Mouse (Mus musculus) left cerebral cortex, adult 18-20 months (tissue): ENCODE data around the gene Ssbp3. TPM values are rescaled to one million over a fixed set of nuclear protein-coding genes. Genes with fewer than 3 reads are reported as not detected.
A peak's percentile ranks its signal among the peaks of the same experiment; 100 is the strongest.

Experiments used
- DNase-seq, 2 experiments: peaks; one replicate each; pipeline ENCODE4 v3.0.0; 2021 to 2022; ENCODE audit warnings: low spot score in 2 of 2, mixed read lengths in 1 of 2
- total RNA-seq, 2 experiments: library from RNA; stranded (reverse); gene quantifications; 2 replicates each; pipeline ENCODE4 v1.2.3; 2021

Gene Ssbp3
- total RNA-seq, 2 experiments from 2014 or later: 190 to 197 TPM

DNA sequence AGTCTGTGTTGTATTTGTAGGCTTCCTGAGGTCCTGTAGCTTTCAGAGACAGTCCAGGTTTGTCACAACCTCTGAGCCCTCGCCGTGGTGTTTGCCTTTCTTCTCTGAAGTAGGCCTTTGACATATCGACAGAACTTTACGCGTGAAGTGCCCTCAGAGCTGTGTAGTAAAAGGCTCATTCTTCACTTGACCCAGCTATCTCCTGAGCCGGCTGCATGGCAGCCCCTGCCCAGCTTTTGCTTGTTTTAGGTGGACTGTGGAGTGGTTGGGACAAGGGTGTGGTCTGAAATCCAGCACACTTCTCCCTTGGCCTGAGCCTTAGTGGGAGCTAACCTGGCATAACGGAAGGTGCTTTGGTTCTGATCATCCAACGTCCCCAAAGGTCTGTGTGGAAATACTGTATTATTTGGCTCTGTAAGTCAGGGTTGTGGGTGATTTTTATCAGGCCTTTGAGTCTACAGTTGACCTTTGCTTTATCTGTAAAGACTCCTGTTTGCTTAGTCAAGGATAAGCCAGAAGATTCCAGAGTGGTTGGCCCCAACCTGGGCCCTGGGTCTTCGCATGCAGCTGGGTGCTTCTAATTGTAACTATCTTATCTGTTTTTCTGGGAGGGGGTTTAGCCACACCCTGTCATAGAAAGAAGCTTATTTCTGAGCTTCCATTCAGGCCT lies 23.4 kb downstream of the Ssbp3 start:
- no peak for DNase-seq

DNA sequence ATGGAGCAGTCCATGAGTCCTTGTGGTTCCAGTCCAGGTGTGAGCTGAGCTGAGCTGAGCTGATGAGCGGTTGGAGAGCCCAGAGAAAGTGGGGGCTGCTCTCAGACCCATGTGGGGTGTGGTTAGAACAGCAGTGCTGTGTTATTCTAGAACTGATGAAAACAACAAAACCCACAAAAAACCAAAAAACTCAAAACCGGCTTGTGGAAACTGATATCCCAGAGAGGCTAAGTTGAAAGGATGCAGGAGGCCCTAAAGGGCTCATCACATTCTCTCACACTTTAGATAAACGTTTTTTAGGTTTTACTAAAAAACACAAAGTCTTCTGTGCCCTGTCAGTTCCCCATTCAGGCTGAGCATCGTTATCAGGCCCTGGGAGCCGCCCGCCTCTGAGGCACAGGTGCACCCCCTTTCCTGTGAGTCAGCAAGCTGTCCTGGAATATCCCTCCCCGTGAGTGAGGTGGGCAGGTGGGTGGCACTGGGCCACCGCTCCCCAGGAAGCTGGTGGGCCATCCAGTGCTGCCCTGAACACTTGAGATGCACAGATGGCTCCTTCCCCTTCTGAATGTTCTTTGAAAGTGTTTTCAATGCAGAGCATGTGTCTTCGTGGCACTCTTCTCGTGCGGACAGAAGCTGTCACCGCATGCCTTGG lies 24.6 kb downstream of the Ssbp3 start:
- DNase-seq: peak; percentile 59 to 66

DNA sequence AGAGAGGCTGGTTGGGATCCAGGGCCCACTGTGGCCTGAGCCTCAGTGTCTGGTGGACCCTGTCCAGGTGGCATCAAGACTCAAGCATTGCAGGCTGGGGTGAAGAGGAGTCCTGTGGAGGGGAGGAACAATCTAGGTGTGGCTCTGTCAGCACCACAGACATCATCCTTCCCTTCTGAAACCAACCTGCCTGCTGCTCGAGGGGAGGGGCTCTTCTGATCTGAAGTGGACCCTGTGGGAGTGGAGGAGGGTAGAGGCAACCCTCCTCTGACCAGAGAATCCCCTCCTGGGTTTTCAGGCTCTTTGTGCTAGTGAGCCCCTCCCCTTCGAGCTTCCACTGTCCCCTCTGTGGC lies 25.1 kb downstream of the Ssbp3 start:
- no peak for DNase-seq

DNA sequence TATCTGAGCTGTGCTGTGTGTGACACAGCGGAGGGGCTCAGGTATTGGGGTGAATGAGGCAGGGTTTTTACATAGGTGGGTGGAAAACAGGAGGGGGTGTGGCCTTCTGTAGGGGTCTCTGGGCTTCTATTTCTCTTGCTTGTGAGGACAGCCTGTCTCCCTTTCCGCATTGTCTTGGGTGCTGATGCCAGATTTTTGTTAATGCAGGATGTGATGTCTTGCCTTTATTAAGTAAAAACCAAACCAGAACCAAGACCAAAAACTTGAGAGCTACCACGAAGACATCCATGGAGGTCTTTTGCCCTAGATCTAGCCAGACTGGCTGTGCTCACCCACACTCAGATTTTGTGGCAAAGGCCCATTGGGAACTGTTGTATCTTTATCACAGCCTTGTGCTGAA lies 25.5 kb downstream of the Ssbp3 start:
- DNase-seq: no peak

DNA sequence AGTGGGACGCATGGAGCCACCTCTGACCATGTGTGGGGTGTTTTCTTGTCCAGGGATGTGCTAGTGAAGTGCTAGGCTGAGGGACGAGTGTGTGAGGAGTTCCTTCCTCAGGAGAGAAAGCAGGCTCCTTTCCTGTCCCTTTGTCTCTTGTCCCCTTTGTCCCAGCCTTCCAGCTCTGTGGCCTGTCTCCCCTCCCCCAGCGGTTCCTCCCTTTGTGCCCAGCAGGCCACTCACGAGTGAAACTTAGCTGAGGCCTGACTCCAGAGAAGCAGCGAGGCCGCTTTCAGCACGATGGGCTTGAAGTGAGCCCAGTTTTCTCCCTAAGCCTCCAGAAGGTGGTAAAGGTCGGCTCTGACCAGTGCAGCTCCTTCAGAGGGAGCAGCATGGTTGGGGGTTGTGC lies 26.2 kb downstream of the Ssbp3 start:
- DNase-seq: no peak

DNA sequence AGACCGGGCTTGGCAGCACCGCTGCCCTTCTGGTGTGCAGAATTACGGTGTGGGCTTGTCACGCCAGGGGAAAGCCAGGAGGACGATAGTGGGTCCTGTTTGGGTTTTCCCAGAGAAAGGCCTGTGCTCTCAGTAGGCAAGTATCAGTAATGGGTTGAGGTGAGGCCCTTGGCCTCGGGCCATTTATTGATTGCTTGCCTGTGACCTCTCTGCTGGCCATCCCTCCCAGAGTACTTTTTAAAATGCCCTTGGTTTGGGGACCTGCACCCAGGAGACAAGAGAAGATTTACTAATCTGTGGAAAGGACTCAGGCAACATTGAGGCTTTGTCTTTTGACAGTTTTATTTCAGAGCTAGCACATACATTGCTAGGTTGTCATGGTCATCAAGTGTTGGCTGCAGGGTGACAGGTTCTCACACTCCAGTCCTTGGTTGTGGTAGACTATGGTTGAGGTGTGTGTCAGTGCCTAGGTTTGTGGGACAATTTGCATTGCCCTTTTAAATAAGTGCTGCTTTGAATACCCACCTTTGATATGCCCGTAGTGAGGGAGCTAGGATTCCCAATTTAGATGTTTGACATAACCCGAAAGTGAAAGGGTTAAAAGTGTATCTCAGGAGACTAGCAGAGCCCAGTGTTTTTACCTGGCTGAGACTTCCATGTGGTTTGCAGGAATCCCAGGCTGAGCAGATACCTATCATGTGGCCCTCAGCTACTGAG lies 28.2 kb downstream of the Ssbp3 start:
- no peak for DNase-seq

DNA sequence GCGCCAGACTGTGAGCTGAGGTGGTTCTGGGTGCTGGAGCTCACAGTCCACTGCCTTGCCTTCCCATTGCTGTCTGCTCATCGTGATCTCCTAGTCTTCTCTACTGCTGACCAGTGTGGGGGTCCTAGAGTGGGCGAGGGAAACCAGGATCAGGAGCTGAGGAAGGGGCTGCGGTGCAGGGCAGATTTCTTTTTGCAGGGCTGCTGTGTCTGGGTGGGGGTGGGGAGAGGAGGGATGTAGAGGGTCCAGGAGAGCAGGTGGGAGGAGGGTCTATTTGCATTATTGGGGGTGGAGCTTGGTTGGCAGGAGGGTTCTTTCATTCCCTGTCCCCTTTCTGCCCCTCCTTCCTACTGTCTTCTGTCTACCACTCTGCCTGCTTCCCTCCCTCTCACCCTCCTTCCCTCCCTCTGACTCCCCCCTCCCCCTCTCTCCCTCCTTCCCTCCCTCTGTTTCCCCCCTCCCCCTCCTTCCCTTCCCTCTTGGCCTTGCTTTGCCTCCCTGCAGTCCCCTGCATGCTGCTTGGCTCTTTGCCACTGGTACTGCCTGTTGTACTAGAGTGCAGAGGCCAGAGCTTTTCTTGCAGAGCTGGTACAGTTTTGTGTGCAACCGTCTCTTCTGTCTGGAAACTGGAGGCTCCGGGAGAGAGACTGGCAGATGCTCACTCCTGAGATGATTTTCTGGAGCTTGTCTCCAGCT lies 28.9 kb downstream of the Ssbp3 start:
- no peak for DNase-seq

DNA sequence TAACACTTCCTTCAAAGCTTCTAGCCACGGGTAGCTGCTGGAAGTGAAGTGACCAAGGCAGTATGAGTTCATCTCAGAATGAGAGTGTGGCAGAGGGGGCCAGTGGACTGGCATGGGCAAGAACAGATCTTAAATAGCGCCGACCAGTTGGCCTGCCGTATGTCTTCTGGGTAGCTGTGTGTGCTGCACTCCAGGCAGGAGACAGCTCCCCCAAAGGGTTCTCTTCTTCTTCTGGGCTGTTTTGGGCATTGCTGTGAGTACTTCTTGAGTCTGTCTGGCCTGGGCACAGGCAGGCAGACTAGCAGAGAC lies 29.4 kb downstream of the Ssbp3 start:
- DNase-seq: peak in 1 of 2 experiments; percentile 23

DNA sequence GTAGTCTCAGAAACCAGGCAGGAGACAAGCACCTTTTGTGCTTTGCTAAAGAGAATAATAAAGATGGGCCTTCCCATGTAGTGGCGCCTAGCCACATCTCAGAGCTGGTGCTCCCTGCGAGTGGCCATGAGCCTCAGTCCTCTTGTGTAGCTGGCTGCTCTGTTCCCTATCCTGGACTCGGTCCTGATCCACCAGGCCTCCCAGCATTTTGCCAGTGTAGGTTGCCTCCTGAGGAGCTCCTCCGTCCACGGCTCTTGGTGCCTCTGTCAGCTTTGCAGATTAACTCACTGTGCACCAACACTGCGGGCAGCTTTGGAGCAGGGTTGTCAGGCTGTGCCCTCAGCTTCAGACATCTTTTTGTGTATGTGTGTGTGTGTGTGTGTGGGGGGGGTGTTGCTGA lies 30.4 kb downstream of the Ssbp3 start:
- DNase-seq: no peak

DNA sequence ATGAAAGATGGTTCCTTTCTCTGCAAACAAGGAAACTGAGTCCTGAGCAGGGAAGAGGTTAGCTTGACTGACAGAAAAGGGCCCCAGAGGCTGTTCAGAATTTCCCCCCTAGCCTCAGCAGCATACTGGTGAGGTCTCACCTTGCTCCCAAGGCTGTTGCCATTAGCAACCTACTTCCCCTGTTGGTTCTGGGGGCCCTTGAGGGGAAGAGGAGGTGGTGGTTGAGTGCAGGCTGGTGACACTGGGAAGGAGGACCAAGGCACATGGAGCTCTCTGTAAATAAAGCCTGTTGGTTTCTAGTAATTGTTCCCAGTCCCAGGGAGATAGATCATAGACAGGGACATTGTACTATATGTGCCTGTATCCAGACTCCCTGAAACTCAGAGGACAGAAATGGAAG lies 31.0 kb downstream of the Ssbp3 start:
- DNase-seq: no peak

DNA sequence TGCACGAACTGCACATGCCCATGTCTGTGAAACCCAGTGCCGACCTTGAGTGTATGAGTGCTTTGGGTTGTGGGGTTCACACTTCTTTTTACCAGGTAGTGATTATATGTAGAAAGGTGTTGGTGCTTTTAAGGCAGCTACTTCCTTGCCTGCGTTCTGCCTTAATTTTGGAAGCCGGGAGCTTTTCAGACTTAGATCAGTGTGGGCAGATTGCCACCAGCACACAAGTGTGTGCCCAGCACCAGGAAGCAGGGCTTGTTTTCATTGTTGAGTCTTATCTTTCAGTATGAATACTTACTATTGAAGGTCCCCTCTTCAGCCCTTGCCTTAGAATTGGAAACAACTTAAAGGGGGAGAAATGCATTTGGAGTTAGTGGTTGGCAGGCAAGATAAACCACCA lies 32.0 kb downstream of the Ssbp3 start:
- DNase-seq: no peak

DNA sequence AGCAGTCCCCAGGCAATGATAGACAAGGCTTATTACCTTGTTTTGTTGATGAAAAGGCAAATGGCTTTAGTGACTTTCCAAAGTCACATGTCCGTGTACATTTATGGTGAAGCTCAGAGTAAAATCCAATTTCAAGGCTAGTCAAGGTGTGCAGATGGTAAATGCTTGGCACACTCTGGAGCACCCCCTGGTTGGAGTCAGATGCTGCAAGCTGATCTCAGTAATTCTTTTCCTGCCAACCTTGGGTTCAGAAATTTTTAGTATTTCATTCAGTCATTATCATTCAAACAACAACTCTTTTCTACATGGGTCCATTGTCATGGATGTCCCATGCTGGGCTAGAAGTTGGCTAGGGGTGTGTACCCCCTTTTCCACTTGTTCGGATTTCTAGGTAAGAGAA lies 33.1 kb downstream of the Ssbp3 start:
- no peak for DNase-seq

DNA sequence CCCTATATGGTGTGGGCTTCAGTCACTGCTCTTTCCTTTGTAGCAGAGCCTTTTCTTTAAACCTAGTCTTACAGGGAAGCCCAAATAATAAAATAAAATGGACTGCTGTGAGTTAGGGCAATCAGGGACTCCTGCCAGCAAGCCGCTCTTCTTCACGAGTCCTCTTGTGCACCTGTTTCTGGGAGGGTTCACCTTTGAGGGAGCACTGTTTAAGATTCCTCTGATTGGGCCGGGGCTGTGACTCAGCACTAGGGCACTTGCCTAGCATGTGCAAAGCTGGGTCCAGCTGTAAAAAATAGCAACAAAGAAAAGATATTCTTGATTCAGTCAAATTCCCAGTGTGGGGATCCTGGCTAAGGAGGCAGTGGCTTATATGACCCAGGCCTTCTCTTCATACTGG lies 34.4 kb downstream of the Ssbp3 start:
- no peak for DNase-seq

DNA sequence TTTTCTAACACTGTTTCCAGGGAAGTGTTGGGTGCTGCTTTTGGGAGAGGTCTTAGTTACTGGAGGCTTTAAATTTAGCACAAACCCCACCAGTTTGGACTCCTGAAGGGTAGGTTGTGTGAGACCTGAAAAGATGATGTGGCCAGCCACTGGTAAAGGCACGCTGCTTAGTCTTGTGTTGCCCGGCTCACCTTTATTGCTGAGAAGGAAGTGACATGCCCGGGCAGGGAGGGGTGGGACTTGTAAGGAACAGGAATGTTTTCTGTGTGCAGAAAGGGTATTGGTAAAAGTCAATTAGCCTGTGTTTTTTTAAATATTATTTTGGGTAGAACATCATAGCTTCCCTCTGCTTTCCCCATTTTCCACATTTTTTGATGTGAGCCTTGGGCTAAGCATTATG lies 37.2 kb downstream of the Ssbp3 start:
- no peak for DNase-seq

DNA sequence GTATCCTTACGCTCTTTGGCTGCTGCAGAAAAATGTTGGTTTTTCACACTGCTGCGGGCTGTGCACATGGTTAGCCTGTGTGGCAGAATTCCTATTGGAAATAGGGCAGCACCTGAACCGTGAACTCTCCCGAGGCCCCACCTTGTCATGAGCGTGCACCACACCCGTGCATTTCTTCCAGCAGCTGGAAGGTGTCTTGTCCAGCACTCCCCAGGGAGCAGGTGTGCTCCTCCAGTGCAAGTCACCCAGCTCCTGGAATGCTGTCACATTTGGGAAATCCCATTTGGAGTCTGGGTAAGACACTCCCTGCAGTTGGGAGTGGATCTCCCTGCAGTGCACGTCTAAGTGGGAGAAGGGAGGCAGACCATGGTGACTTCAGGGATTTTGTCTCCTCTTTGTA lies 38.0 kb downstream of the Ssbp3 start:
- no peak for DNase-seq

DNA sequence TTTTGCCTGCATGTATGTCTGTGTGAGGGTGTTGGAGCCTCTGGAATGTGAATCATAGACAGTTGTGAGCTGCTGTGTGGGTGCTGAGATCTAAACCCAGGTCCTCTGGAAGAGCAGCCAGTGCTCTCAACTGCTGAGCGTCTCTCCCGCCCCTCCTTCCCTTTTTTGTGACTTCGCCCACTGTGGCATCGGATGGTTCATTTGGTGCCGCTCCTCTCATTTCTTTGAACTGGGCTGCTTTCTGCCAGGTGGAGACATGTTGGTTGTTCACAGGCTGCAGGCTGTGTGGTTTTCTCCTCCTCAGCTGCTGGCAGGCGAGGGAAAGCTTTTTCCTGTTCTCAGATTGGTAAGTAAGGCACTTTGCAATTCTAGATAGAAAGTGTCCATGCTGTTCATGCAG lies 38.7 kb downstream of the Ssbp3 start:
- DNase-seq: peak; percentile 26 to 38

DNA sequence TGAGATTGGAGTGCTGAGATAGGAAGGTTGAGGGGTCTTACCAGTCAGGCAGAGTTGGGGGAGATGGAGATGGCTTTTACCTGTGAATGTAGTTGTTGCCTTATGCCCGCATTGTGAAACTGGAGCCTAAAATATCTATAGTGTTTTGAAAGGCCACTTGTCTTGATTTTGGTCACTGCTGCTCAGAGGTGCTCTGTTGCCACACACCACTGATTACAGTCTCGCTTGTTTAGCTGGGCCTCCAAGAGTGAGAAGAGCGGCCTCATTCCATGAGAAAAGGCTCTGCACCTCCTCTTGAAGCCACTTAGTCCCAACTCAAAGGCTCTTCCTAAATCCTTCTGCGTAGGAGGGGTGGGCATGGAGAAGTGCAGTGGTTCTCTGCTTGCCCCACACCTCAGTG lies 40.3 kb downstream of the Ssbp3 start:
- no peak for DNase-seq

DNA sequence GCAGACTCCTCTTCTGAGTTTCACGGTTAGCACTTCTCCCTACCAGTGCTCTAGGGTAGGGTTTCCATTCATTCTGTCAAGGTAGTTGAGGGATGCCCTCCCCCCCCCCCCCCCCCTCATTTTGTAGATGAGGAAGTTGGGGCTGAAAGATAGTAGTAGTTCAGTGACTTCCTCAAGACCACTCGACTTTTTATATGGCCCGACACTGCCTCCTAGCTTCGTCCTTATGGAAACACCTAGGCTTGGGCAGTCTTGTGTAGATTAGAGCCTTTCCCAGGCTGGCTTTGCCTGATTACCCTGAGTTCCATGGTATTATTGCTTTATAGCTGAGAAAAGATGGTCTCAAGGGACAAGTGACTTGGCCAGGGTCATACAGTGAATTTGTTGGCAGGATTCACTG lies 41.0 kb downstream of the Ssbp3 start:
- no peak for DNase-seq

DNA sequence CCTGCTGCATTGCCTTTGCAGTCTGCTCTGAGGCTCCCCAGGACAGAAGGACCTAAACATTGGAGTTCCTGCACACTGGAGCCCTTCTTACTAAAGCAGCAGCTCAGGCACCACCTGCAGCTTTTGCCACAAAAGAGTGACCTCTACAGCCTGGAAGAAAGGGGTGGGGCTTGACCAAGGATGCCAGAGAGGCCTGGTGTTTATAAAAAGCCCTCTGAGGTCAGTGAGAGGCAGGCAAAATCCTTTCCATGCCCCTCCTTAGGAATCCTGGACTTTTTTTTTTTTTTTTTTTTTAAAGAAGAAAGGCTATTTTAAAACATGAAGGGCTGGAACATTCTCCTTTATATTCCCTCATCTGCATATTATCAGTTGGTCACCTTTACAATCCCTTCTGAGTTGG lies 42.7 kb downstream of the Ssbp3 start:
- no peak for DNase-seq

DNA sequence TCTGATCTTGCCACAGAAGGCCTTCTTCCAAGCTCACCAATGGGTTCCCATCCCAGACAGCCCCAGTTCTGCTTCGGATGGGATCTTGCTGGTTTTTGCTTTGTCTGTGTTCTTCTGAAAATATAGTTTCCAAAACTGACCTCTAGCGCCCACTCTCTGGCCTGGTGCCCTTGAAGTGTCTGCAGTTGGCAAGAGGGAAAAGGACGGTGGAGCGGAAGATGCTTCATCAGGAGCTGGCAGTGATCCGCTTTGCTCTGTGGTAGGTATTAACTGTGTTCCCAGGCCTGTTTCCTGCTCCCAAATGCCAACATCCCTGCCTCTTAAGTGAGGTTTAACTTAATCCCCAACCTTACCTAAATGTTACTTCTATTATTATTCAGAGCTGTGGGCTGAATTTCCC lies 43.3 kb downstream of the Ssbp3 start:
- DNase-seq: peak in 1 of 2 experiments; percentile 23

DNA sequence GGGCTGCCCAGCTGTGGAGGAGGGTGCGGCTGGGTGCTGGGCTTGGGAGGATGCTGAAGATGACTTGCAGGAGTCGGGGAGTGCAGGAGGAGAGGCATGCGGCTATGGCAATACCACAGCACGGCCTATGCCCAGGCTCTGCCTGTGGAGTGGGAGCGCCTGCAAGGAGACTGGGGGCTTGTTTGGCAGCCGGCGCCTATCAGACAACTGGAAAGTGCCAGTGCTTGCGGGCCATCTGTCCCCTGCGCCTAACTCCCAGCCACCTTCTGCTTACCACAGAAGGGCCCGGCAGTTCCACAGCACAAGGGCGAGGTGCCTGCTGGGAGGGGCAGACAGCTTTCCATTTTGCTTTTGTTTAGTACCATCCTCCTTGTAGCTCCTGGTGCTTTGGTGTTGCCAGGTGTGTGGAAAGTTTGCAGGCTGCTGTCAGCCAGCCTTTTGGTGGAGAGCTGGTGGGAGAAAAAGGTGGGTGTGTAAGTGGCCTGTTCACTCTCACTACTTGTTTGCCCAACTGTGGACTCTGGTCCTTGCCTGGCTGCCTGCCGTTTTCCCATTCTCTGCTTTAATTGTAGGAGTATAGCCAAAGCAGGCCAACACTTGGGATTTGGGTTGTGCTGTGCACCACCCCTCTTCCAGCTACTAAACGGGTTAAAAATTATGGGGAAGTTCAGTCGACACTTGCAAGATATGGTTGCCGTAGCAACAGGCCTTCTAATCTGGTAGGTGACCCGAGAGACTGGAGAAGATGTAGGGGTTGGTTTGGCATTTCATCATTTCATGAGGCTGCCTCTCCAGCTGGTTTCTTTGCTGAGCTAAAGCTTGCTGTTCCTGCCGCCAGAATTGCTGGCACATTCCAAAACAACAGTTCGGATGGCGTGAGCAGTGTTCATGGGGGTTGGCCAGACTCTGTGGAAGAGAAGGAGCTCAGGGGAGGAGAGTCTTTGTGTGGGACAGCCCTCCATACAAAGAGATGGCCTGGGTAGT lies 45.5 kb downstream of the Ssbp3 start:
- peak; percentile 49 to 76 for DNase-seq
